Mouse (Mus musculus): ENCODE measurements around the gene 1700056E22Rik.

DNA sequence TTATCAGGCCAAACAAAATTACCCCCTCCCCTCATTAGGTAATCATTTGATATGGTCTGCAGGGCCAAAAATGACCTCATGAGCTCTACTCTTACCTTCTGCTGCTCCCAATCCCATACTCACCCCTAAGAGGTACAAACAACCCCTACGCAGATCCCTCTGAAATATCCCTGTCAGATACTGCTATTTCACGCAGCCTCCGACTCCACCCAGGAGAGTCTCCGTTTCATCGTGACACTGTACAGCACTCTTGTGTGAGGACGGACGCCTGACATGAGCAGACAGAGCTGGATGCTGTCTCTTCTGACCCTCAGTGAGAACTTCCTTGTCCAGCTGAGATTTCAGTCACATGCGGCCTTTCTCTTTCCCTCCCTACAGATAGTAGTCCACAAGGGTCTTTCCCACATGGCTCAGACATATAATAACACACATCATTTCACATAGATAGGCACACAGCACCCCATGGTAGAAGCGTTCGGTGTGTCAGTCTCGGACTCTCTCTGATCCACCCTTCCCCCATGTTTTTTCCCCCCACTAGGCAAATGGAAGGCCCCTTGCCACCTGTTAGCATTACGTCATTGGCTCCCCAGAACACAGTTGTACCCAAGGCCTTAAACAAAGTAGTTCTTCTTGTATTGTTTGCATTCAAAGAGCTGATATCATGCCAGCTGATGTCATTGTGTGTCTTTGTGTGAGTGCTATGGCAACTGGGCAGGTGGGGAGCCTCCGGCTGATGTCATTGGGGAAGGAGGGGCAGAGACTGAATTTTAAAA lies 31.7 kb upstream of the 1700056E22Rik start:
- no peak for TF ChIP-seq CTCF (IDR thresholded peaks at IDR 0.05; ENCODE audit: borderline replicate concordance, extremely low read depth, insufficient read depth, insufficient read length)
- TF ChIP-seq POLR2A (IDR thresholded peaks at IDR 0.05; ENCODE audit: borderline replicate concordance, extremely low read depth, insufficient read depth, insufficient read length, poor library complexity, severe bottlenecking) = no peak
